Mouse (Mus musculus): ENCODE measurements around the gene Oscp1.

- TF ChIP-seq EP300 (IDR thresholded peaks at IDR 0.05; ENCODE audit: low read depth) (peak; percentile 21; the same call in 1 of the 2 replicates), CTCF (IDR thresholded peaks at IDR 0.05; ENCODE audit: low read depth) (peak; percentile 69)
Measured at GRCm38 (mm10) chr4:126103590-126104068, 45.3 kb downstream of the Oscp1 start, which contains the start of gene Stk40.
